Mouse (Mus musculus) left cerebral cortex, postnatal 36 days (tissue): Measurements from ENCODE around the gene Syce2. TPM values are rescaled to one million over a fixed set of nuclear protein-coding genes. Genes with fewer than 3 reads are reported as not detected.
"Not testable (repeated sequence)": the region's sequence is repeated elsewhere in the genome, so short reads cannot be mapped to it uniquely, and the experiment has no call there.

Source experiments
- DNase-seq, 2 experiments: peaks; one replicate each; pipeline ENCODE4 v3.0.0; 2021 to 2022; ENCODE audit warnings: low spot score in 2 of 2, mixed read lengths in 1 of 2
- intact Hi-C: fragments of 180-260 bp; cut with DNase I; formaldehyde crosslinking; loops from one replicate; pipeline ENCODE4 v1.15.1; 2025
- total RNA-seq, 2 experiments: library from RNA; stranded (reverse); gene quantifications; 2 replicates each; pipeline ENCODE4 v1.2.3; 2021

Gene Syce2
- 1 to 10 TPM; 8.3 TPM for total RNA-seq

DNA sequence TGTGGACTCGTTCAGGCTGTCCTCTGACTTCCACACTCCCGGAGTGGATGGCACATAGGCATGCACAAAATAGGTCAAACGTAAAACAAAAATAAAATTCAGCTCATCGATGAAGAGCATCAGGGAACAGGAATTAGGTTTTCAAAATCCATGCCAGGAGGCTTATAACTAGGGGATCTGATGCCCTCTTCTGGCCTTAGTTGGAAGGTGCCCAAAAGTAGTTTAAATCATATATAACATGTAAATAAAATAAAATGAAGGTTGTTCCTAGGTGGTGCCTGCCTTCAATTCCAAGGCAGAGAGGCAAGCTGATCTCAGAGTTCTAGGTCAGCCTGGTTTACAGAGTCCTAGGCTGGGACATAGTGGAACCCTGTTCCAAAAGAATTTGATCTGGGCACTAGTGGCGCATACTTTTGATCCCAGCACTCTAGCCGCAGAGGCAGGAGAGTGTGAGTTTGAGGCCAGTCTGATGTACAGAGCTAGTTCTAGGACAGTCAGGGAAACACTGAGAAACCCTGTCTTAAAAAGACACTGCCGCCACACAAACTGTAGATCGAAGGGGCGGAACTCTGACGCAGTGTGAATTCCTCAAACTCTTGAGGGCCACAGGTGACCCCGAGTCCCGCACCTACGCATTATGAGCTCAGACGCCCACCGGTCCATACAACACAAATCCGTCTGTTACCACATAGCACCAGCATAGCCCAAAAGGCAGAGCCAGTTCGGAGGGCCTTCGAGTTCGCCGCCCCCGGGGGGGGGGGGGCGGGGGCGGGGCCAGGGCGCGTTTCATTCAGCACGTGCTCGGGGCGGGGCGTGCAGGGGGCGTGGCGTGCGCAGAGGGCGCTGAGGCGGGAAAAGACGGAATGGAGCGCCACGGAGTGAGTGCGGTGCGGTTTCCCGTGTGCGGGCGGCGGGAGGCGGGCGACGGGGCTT, at the start of gene Syce2:
Gene Syce2 (plus strand): TSS at position 736 of the 933 bp plus-strand sequence.
- DNase-seq, result peak; percentile 48 to 52
- intact Hi-C loops, result no loop called here

DNA sequence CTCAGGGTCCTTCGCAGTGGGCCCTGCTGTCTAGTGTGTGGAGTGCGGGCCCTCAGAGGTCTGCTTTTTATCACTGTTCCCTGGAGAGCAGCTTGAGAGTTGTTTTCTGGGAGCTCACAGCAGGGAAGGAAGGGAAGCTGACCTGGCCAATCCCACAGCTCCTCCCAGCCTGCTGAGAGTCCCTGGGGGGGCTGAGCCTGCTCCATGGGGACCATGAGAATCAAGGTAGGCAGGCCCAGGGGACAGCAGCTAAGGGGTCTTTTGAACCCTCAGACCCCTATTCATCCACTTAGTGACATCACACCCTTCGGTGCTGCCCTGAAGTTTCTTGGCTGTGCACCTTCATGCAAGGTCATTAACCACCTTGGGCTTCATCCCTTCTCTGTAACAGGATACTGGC, 49.2 kb upstream of the Syce2 start, which contains the start of gene Dand5:
Gene Dand5 (minus strand): TSS at position 101 of the 400 bp plus-strand sequence.
- intact Hi-C loops, result no loop called here
- no peak for DNase-seq

DNA sequence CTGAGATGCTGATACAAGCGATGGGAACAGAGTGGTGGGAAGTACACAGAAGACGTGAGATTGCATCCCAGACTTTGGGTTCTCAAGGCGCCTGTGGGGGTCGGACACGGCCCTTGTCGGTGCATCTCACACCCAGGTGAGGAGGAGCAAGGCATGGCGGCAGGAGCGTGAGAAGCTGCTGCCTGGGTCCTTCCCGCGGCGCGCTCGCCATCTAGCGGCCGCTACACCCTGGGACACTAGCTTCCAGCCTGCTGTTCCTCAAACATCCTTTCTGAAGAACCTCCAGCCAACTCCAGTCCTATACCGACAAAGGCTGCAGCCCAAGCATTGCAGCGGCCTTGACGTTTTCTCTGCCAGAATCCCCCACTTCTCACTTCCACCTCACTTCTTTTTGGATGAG, 48.3 kb upstream of the Syce2 start:
- intact Hi-C loops, result no loop called here
- DNase-seq, result peak; percentile 66 to 69

DNA sequence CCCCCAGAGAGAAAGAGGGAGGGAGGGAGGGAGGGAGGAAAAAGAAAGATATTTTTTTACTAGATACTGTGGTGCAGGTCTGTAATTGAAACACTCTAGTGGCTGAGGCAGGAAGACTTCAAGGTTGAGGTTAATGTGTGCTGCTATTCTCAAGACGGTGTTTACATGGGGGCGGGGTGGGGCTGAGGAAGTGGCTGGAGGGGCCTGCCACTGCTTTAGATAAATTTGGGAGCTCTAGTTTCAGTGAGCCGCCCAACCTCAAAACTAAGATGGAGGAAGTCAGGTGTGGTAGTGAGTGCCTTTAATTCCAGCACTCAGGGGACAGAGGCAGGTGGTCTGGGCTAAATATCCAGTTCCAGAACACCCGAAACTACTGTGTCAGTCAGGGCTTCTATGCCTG, 46.3 kb upstream of the Syce2 start:
- intact Hi-C loops, result no loop called here
- DNase-seq, result no peak

DNA sequence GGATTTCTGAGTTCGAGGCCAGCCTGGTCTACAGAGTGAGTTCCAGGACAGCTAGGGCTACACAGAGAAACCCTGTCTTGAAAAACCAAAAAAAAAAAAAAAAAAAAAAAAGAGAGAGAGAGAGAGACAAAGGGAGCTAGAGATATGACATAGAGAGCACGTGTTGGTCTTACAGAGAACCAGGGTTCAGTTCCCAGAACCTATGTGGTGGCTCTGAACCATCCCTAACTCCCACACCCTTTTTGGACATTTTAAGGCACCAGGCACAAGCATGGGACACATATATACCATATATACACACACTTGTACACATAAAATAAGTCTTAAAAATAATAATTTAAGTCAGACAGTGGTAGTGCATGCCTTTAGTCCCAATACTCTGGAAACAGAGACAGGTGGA, 45.4 kb upstream of the Syce2 start:
- intact Hi-C loops, DNase-seq: not testable (repeated sequence)

DNA sequence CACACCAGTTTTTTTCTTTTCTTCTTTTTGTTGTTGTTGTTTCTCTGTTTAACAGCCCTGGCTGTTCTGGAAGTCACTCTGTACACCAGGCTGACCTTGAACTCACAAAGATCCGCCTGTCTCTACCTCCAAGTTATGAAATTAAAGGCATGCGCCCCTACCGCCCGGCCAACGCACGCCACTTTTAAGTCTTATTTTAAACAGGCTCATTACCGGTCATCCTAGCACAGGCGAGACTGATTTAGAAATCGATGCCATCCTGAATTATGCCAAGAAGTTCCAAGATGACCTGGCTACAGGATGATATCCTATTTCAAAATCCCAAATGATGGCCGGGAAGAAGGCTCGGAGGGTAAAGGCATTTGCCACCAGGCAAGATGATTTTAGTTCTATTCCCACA, 40.4 kb upstream of the Syce2 start, which contains the start of gene Gadd45gip1:
Gene Gadd45gip1 (plus strand): TSS at position 33 of the 400 bp plus-strand sequence.
- intact Hi-C loops, result no loop called here
- no peak for DNase-seq

DNA sequence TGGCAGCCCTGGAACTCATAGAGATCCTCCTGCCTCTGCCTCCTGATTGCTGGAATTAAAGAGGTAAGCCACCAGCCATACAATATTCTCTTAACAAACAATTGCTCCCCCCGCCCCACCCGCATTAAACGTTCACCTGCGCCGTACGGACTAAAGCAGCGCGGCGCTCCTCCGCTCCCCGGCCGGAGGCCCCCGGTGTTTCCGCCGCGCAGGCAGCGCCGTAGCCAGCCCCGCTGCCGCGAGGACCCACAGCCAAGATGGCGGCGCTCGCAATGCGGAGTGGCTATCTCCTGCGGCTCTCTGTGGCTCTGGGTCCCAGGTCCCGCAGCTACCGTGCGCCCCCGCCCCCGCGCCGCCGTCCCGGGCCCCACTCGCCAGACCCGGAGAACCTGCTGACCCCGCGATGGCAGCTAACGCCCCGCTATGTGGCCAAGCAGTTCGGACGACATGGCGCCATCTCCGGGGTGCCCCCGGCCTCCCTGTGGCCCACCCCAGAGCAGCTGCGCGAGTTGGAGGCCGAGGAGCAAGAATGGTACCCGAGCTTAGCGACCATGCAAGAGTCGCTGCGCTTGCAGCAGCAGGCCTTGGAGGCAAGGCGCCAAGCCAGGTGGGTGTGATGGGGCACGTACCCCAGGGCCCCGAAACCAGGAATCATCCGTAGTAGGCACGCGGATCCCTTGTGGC, 39.7 kb upstream of the Syce2 start:
- peak; percentile 82 to 84 for DNase-seq
- intact Hi-C loops, result no loop called here

DNA sequence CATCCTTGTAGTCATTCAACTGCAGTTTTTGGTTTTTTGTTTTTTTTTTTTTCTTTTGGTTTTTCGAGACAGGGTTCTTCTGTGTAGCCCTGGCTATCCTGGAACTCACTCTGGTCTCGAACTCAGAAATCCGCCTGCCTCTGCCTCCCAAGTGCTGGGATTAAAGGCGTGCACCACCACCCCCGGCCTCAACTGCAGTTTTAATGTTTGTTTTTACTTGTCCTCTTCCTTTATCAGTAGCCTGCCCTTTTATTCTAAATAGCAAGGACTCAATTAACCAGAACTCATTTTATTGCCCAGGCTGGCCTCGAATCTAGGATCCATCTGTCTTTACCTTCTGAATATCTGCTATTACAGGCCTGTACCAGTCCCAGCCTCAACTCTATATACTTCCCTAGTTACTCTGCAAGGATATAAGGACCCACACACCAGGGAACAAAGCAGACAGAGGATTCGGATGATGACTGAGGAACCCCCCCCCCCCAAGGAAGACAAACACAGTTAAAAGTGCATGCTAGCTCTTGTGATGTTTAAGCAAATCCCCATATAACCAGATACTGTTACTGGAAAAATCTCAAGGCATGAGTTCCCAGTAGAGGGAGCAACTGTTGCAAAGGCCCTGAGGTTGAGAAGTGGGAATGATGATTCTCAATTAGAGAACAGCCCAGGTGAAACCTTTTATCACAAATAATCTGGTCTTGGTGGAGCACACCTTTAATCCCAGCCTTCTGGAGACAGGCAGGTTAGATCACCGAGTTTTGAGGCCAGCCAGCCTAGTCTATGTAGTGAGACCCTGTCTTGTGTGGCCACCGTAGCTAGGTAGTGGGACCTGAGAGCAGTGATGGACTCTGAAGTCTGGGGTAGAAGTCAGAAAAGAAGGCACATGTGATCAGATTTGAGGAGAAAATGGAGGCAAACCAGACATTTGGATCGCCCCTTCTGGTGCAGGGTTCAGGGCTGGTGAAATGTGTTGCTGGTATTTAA, 38.9 kb upstream of the Syce2 start:
- intact Hi-C loops, result no loop called here
- DNase-seq, result no peak

DNA sequence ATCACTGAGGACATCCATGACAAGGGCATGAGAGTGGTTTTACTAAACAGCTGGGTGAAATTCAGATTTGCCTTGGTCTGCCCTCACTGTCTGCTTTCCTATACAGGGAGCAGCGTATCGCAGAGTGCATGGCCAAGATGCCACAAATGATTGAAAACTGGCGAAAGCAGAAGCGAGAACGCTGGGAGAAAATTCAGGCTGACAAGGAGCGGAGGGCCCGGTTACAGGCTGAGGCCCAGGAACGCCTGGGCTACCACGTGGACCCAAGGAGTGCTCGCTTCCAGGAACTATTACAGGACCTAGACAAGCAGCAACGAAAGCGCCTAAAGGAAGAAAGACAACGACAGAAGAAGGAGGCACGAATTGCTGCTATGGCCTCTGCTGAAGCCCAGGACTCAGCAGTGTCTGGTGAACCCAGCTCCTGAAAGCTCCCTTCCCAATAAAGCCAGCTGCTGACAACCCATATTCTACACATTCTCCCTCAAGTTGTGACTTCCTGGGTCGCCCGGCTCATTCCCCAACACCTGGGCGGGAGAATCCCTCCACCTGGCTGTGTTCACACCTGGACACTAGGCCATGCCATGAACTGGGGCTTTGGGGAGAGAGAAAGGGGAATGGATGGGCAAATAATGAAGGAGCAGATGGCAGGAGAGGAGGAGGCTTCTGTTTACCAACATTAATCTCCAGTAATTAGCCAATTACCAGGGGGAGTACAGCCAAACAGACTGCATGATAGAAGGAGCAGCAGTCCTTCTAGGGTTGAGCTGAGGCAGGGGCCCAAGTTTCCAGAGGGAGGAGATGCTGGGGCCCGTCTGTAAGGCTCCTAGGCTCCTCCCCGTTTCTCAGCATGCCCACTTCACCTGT, 37.7 kb upstream of the Syce2 start:
- intact Hi-C loops, result no loop called here
- DNase-seq, result no peak

DNA sequence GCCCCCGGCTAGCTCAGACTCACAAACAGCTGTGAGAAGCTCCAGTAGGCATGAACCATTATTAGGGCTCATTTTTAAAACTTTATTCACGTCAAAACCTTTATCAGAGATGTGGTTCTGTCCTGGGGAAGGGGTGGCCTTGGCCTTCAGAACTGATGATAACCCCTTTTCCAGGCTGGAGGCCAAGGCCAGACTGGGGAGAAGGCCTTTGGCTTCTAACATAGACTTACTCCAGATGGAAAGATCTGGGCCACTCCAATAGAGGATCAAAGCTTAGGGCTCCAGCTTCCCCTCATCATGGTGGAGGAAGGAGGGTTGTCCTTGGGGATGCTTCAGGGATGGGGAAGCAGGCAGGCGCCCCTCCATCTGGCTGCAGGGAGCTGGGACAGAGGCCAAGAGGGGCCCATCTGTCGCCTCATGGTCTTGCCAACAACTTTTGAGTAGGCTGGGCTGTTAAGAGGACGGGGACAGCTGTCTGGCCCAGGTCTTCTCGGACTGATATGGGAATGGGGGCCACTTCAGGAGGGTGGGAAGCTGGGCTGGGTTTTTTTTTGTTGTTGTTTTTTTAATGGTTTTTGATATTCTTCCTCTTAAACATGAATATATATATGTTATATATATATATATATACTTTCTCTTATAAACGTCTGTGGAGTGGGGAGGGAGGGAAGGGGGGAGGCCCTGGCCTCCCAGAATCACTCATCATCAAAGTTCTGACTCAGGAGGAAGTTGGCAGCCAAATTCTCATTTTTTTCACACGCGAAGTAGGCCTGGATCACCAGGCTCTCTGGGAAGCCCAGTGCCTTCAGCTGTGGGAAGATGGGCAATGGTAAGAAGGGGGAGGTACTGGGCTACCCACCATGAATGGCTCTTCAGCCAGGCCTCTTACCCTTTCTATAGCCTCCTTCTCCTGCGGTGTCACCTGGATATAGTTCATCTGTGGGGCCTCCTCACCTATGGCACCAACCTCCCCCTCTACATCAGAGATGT, 36.8 kb upstream of the Syce2 start:
- intact Hi-C loops, result no loop called here
- DNase-seq, result peak; percentile 73 to 79

DNA sequence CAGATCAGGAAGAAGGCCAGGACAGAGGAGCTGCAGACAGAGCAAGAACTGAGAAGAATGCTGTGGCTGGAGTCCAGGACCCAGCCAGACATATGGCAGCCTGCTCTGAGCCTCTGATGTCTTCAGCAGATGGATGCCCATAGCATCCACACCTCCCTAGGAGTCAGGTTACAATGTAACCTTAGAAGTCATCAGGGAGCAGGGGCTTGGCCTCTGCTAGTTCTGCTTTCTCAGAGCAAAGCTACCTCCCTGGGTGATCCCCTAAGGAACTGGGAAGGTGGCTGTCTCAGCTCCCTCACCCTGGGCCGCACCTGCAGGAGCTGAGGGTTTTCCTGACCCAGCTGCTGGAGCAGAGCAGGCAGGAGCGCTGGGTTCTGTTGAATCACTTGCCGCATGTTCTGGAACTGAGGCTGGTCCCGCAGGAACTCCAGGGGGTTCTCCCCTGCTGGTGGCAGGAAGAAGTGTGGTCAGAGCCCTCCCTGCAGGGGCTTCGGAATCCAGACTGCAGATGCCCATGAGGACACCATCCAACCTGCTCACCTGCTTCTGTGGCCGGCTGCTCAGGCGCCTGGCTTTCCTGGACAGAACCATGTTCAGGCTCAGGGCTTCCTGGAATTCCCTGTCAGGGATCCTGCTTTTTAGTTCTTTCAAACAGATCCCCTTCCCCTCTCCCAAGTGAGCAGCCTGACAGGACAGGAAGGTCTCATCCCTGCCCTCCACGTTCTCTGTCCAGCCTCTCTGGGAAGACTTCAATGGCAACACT, 34.6 kb upstream of the Syce2 start:
- intact Hi-C loops, result no loop called here
- no peak for DNase-seq

DNA sequence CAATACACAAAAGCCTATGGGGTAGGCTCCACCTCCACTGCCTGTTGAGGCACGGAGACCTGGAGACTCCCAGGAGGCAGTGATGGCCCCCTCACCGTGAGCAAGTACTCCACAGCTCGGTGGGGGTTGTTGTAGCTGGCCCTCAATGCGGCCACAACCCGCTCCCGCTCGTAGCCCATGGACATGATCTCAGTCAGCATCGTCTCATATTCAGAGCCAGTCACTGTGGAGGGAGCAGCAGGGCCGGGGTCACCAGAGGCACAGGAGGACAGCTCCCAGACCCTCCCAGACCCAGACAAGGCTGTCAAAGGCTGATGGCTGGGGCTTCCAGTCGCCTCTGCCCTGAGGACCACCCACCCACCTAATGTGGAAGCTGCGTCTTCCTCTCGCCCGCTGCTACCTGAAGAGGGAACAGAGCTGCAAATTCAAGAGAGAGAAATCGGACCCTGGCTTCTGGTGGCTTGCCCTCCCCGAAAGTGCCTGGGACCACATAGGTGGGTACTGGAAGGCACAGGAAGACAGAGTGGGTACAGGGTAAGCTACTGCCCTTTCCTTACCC, 33.9 kb upstream of the Syce2 start:
- intact Hi-C loops, result no loop called here

DNA sequence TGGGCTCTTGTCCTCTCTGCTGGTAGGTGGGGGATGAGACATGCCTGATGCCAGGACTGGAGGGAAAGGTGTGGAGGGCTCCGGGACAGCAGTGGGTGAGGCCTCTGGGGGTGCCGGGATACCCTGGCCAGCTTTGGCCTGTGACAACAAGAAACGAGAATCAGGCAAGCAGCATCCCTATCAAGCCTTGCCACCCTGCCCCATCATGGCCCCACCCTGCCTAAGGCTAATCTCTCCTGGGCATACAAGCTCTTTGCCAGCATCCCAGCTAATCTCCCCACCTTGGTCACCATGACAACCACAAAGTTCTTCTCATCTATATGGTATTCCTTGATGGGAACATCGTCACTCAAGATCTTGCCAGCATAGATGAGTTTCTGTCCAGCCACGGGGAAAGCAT, 33.4 kb upstream of the Syce2 start:
- no peak for DNase-seq
- intact Hi-C loops, result no loop called here

More for the DNA sequence above, 33.9 kb upstream of the Syce2 start:
- no peak for DNase-seq

DNA sequence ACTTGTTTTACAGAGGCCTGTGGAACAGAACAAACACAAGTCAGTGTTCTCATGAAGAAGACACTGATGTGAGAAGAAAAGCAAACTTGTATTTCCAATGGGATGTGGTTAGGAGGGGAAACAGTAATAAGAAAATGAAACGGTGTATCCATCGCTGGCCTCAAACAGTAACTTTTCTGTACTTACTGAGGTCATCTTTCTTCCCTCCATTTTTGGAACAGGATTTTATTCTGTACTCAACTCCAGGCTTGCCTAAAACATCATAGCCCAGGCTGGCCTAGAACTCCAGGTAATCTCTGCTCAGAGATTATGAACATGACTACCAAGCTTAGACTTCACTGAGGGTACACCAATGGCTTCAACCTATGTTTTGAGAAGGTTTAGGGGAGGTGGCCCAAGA, 32.5 kb upstream of the Syce2 start:
- intact Hi-C loops, result no loop called here
- DNase-seq, result no peak

DNA sequence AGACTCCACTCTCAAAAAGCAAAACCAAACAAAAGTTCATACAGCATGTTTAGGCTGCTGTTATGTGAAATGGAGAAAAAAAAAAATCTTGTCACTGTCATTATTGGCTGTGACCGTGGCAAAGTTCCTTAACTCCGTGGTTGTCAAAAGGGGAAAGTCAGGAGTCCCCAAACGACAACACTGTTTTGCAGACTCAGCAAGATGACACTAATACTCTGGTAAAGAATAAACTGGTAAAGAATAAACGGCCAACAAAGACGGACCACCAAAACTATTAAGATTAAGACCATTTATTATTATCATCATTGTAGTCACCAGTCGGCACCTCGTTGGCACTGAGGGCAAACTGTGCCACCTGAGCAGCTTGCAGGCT, 32.0 kb upstream of the Syce2 start:
- intact Hi-C loops, result no loop called here
- no peak for DNase-seq

DNA sequence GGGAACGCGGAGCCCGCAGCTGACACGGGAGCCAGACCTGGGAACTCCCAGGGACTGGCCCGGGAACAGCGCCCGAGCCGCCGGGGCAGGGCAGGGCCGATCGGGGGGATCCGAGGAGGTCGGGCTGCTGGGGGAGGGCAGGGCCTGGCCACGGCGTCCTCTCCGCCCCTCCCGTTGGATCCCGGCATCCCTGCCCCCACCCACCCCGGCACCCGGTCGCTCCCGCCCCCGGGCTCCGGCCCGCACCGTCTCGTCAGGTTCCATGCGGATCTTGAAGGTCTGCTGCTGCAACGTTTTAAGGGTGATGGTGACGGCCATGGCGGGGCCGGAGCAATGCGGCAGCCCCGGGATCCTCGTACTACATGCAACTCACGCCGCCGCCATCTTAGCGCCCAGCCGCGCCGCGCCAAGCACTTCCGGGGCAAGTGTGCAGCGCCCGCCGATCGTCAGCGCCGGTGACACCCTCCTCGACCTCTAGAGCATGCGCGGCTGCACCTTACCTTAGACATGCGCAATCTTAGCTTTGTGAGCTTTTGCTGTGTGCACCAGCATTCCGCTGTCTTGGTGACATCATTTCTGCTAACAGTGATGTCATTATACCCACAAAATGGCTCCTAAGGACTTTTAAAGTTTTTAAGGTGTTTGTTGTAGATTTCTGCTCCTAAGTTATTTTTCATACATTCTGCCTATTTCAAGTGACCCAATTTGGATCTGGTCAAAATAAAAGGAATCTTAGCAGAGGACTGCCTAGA, 31.5 kb upstream of the Syce2 start, which contains the start of gene Rad23a:
Gene Rad23a (minus strand): TSS at position 418 of the 752 bp plus-strand sequence.
- intact Hi-C loops, result no loop called here
- peak; percentile 90 to 92 for DNase-seq
